Mouse (Mus musculus) lung, embryonic 16.5 days (tissue): ENCODE measurements around the gene Prkca. TPM values are rescaled to one million over a fixed set of nuclear protein-coding genes. Genes with fewer than 3 reads are reported as not detected.

Source experiments
- ATAC-seq: fragments of 200-750 bp; cut with Nextera tagmentation; 2 replicates; pipeline ENCODE4 v1.8.0; 2017; ENCODE audit warnings: low read depth, mild to moderate bottlenecking, moderate library complexity
- H3K27ac ChIP-seq: fragments of 300-500 bp; sonication (generic); 2 replicates; pipeline ENCODE4 v1.5.1; 2014; ENCODE audit warnings: mild to moderate bottlenecking, control low read depth, low read length
- H3K27me3 ChIP-seq: fragments of 300-500 bp; sonication (generic); 2 replicates; pipeline ENCODE4 v1.6.1; 2014; ENCODE audit warnings: low read depth, low read length, mixed read lengths; ENCODE audit not compliant: control insufficient read depth, insufficient read depth
- H3K36me3 ChIP-seq: fragments of 300-500 bp; sonication (generic); 2 replicates; pipeline ENCODE4 v1.6.1; 2014; ENCODE audit warnings: low read length; ENCODE audit not compliant: control insufficient read depth, insufficient read depth
- H3K4me1 ChIP-seq: fragments of 300-500 bp; sonication (generic); replicated peaks from 2 replicates; pipeline ENCODE4 v1.6.1; 2014; ENCODE audit warnings: low read length, mixed read lengths; ENCODE audit not compliant: control insufficient read depth, insufficient read depth
- H3K4me2 ChIP-seq: fragments of 300-500 bp; sonication (generic); 2 replicates; pipeline ENCODE4 v1.6.1; 2014; ENCODE audit warnings: low read depth, low read length, control low read depth
- H3K4me3 ChIP-seq: fragments of 300-500 bp; sonication (generic); 2 replicates; pipeline ENCODE4 v1.5.1; 2014; ENCODE audit warnings: mild to moderate bottlenecking, low read length, control low read depth
- H3K9ac ChIP-seq: fragments of 300-500 bp; sonication (generic); 2 replicates; pipeline ENCODE4 v1.6.1; 2014; ENCODE audit warnings: low read length, control low read depth
- H3K9me3 ChIP-seq: fragments of 300-500 bp; sonication (generic); 2 replicates; pipeline ENCODE4 v1.6.1; 2016; ENCODE audit warnings: low read length; ENCODE audit not compliant: control insufficient read depth
- WGBS: fragments of 180-500 bp; shearing (Covaris S2); extraction: QIAGEN DNeasy Blood & Tissue Kit; methylation state at CpG from one replicate; pipeline ENCODE4 v1.1.7; 2014; 5-methylcytosine and 5-hydroxymethylcytosine counted together
- polyA plus RNA-seq: library from polyadenylated mRNA; unstranded; fragments of >200 nt; fragmentation: Nextera tagmentation; extraction: Ambion mirVana; gene quantifications from 2 replicates; pipeline ENCODE4 v1.2.1, GENCODE M21; 2015

Gene Prkca
- polyA plus RNA-seq, 1 experiment from 2014 or later, result 10.1 TPM

GRCm38 (mm10) chr11:108025726-108026425 is 317.9 kb downstream of the Prkca start:
- Histone ChIP-seq H3K4me3 (no peak overlapping the region), H3K9ac (no peak overlapping the region), H3K27ac (no peak overlapping the region), H3K36me3 (no peaks in the 10 kb centered on the region), H3K27me3 (no peaks in the 10 kb centered on the region), H3K9me3 (no peaks in the 10 kb centered on the region), H3K4me2 (no peak overlapping the region), H3K4me1 (peaks cover 15% of the 10 kb centered on the region)
- 48% methylated on average over 7 of the region's 7 CpGs for WGBS
- no peak for ATAC-seq

DNA sequence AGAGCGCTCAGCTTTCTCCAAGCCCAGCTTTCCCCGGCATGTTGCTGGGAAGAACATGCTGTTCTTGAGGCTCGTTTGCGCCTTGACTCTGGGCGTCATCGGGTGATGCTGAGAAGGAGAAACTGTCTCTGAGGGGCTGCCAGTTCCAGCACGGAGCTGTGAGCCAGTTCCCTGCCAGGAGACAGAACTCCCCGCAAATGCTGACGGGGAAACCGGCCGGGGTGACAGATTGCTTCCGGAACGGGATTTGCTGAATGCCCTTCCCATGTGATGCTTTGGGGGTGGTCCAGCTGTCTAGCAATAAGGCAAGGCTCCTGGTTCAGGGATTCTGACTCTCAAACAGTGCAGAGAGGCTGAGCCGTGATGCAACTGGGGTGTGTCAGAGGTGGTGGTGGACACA is 320.5 kb downstream of the Prkca start:
- Histone ChIP-seq H3K9ac (no peak overlapping the region), H3K9me3 (no peaks in the 10 kb centered on the region), H3K4me2 (peak overlapping the region; percentile 17; the same call in 1 of the 2 replicates), H3K4me1 (peaks cover 15% of the 10 kb centered on the region), H3K27ac (peak overlapping the region; percentile 55), H3K4me3 (no peak overlapping the region), H3K27me3 (no peaks in the 10 kb centered on the region), H3K36me3 (no peaks in the 10 kb centered on the region)
- WGBS, result 30% methylated on average over 14 of the region's 14 CpGs
- ATAC-seq, result peak; percentile 85

GRCm38 (mm10) chr11:108020889-108021288 is 322.8 kb downstream of the Prkca start:
- Histone ChIP-seq H3K9me3 (no peaks in the 10 kb centered on the region), H3K36me3 (no peaks in the 10 kb centered on the region), H3K4me2 (no peak overlapping the region), H3K4me1 (peaks cover 11% of the 10 kb centered on the region), H3K27me3 (no peaks in the 10 kb centered on the region), H3K4me3 (no peak overlapping the region), H3K9ac (no peak overlapping the region), H3K27ac (peak overlapping the region; percentile 1; the same call in 1 of the 2 replicates)
- 51% methylated on average over 3 of the region's 3 CpGs for WGBS
- ATAC-seq, result peak; percentile 70

- Histone ChIP-seq H3K9me3 (no peaks in the 10 kb centered on the region), H3K4me3 (no peak overlapping the region), H3K9ac (no peak overlapping the region), H3K27ac (no peak overlapping the region), H3K36me3 (no peaks in the 10 kb centered on the region), H3K4me1 (0 out of 2 replicates have a peak, but pooled peaks cover 2% of the 10 kb centered on the region), H3K27me3 (no peaks in the 10 kb centered on the region), H3K4me2 (no peak overlapping the region)
- ATAC-seq, result no peak
- 65% methylated on average over 5 of the region's 5 CpGs for WGBS
Observed at GRCm38 (mm10) chr11:108015284-108015683, 328.4 kb downstream of the Prkca start.

DNA sequence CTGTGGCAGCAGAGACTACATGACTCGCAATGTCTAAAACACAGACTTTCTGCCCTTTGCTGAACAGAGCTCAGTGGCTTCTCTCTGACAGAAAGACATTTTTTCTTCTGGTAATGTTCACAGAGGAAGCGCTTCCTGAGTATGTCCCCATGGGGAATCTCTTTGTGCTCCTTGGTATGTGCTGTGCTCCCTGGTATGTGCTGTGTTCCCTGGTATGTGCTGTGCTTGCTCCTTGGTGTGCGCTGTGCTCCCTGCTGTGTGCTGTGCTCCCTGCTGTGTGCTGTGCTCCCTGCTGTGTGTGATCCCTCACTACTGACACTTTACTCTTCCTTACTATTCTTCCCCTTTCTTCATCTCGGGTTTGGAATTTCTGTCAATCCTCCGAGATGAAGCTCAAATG is 330.3 kb downstream of the Prkca start:
- Histone ChIP-seq H3K27ac (no peak overlapping the region), H3K4me2 (no peak overlapping the region), H3K4me3 (no peak overlapping the region), H3K4me1 (0 out of 2 replicates have a peak, but pooled peaks cover 2% of the 10 kb centered on the region), H3K9ac (no peak overlapping the region), H3K27me3 (no peaks in the 10 kb centered on the region), H3K36me3 (no peaks in the 10 kb centered on the region), H3K9me3 (no peaks in the 10 kb centered on the region)
- ATAC-seq, result peak; percentile 65
- WGBS, result 39% methylated on average over 5 of the region's 5 CpGs

- Histone ChIP-seq H3K9me3 (no peaks in the 10 kb centered on the region), H3K4me3 (no peak overlapping the region), H3K36me3 (no peaks in the 10 kb centered on the region), H3K4me2 (no peak overlapping the region), H3K27ac (no peak overlapping the region), H3K4me1 (0 out of 2 replicates have a peak, but pooled peaks cover 2% of the 10 kb centered on the region), H3K9ac (no peak overlapping the region), H3K27me3 (no peaks in the 10 kb centered on the region)
- WGBS, result 73% methylated on average over 4 of the region's 4 CpGs
- no peak for ATAC-seq
Observed at GRCm38 (mm10) chr11:108010465-108010864, 333.3 kb downstream of the Prkca start.

- no peak overlapping the region for H3K9ac ChIP-seq
- no peaks in the 10 kb centered on the region for H3K9me3 ChIP-seq
- H3K4me1 ChIP-seq, result no peaks in the 10 kb centered on the region
- no peak overlapping the region for H3K4me3 ChIP-seq
- no peak overlapping the region for H3K27ac ChIP-seq
- WGBS, result 63% methylated on average over 3 of the region's 3 CpGs
- no peak for ATAC-seq
- no peak overlapping the region for H3K4me2 ChIP-seq
- H3K27me3 ChIP-seq, result no peaks in the 10 kb centered on the region
- no peaks in the 10 kb centered on the region for H3K36me3 ChIP-seq
Observed at GRCm38 (mm10) chr11:107998891-107999290, 344.8 kb downstream of the Prkca start.

DNA sequence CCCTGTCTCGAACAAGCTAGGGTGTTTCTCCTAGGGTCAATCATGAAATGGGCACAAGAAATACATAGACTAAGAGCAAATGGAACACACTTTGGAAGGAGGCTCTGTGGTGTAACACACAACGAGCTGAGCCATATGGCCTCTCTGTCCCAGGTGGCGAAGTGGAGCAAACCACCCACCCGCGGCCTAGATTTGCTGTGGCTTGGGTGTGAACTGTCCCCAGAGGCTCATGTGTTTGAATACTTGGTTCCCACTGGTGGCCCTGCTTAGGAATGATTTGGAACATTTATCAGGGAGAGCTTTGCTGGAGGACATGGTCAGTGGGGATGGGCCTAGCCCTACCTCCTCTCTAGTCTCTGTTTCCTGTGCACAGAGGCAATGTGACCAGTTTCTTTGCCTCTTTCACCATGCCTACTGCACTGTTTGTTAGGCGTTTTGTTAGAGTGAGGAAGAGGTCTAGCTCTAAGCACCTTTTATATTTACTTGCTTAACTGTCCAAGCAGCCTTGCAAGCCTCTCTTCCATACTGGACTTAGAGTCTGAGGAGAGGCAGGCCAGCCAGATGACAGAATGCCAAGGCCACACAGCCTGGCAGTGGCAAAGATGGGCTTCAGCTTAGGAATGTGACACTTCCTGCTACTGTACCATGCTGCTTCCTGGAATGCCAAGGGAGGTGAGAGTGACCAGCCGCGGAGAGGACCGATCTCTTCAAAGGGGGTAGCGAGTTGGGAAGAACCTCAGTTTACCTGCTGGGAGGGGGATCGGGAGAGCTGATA is 346.6 kb downstream of the Prkca start:
- H3K4me3 ChIP-seq, result no peak overlapping the region
- no peak for ATAC-seq
- H3K9ac ChIP-seq, result no peak overlapping the region
- H3K9me3 ChIP-seq, result no peaks in the 10 kb centered on the region
- H3K27me3 ChIP-seq, result no peaks in the 10 kb centered on the region
- no peaks in the 10 kb centered on the region for H3K4me1 ChIP-seq
- WGBS, result 68% methylated on average over 11 of the region's 11 CpGs
- H3K27ac ChIP-seq, result no peak overlapping the region
- H3K4me2 ChIP-seq, result no peak overlapping the region
- H3K36me3 ChIP-seq, result no peaks in the 10 kb centered on the region

- H3K9me3 ChIP-seq, result no peaks in the 10 kb centered on the region
- no peaks in the 10 kb centered on the region for H3K4me1 ChIP-seq
- no peaks in the 10 kb centered on the region for H3K27me3 ChIP-seq
- ATAC-seq, result no peak
- WGBS, result 52% methylated on average over 6 of the region's 6 CpGs
- H3K27ac ChIP-seq, result no peak overlapping the region
- no peak overlapping the region for H3K4me3 ChIP-seq
- no peak overlapping the region for H3K9ac ChIP-seq
- H3K4me2 ChIP-seq, result no peak overlapping the region
- no peaks in the 10 kb centered on the region for H3K36me3 ChIP-seq
Observed at GRCm38 (mm10) chr11:107994487-107994886, 349.2 kb downstream of the Prkca start.
